Mouse (Mus musculus) A20 (cell line): ENCODE results near the gene Zfp536.

Experiments
- DNase-seq: peaks from one replicate; pipeline ENCODE4 v3.0.0-alpha.2; 2011; ENCODE audit warnings: low read depth, low spot score

The Zfp536 gene

DNA sequence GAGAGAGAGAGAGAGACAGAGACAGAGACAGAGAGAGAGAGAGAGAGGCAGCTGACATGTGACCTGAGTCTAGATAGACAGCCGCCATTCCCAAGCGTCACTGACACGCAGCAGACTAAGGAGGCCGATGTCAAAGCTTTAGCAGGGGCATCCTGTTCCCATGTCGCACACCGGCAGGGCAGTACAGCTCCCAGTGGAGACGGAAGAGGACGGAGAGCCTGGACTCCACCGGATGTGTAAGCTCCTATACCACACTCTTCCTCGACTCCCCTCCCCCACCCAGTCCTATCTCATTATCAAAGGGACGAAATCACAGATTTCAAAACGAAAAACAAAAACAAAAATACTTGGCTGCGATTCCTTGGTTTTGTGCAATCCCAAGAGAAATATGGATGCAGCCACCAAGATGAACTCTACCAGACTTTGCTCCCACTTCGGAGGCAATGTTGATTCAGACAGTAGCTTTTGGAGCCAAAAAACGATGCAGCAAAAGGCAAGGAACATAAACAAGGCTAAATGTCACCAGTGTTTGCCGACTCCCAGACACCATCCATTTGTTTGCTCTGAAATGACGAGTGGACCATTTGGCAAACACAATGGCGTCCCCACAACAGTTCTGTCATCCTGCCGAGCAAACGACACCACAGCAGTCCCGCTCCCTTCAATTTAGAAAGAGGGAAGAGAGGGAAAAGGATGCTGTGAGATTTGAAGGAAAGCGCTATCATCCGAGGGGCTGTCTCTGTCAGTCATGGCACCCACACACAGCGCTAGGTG is 299.9 kb downstream of the Zfp536 start:
- no peak for DNase-seq

- no peak for DNase-seq
Observed at GRCm38 (mm10) chr7:37471726-37472125, 301.7 kb downstream of the Zfp536 start.

DNA sequence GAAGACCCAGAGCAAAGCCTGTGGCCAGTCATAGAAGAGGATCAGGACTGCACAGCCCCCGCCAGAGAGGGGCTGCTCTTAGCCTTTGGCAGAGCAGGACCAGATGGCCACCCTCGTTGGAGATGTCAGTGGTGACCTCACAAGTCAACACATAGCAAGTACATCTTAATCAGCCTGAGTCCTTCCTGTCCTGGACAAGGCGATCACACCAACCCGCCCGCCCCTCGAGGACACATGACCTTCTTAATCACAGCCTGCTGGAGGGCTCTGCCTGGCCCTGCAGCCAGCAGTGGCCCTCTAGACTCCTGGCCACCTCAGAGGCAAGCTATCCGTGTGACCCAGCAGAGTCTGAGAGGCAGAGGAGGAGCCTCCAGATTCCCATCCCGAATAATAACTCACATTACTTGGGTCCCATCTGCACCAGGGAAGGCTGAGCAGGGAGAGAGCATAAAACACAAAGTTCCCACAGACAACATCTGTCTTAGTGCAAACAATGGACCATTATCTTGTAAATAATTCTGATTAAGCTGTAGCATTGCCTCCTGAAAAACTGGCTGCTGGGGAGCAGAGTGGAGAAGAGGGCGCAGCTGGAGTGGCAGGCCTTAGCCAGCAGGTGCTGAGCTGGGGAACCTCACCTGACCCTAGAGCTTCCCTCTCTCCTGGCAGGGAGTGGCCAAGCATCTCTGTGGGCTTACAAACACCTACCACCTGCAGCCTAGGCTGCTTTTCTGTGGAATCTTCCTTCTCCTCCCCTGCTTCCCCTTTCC is 306.8 kb downstream of the Zfp536 start:
- no peak for DNase-seq

- no peak for DNase-seq
Observed at GRCm38 (mm10) chr7:37464186-37464721, 309.2 kb downstream of the Zfp536 start.

DNA sequence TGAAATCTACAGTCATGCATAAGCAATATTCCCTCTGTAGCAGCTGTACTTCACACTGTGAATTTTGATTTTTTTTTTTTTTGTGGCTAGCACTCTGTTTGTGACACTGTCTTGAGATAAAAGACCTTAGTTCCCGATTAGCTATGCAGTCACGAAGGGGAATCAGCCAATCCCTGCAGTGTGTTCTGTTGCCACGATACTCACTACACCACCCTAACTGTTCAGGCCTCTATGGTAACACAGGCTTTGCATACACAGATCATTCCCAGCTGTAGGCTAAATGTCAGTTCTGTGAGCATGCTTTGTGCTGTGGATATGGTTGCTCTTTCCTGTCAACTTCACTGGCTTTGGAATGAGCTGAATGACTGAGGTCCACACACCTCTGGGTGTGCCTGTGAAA is 325.9 kb downstream of the Zfp536 start:
- no peak for DNase-seq

DNA sequence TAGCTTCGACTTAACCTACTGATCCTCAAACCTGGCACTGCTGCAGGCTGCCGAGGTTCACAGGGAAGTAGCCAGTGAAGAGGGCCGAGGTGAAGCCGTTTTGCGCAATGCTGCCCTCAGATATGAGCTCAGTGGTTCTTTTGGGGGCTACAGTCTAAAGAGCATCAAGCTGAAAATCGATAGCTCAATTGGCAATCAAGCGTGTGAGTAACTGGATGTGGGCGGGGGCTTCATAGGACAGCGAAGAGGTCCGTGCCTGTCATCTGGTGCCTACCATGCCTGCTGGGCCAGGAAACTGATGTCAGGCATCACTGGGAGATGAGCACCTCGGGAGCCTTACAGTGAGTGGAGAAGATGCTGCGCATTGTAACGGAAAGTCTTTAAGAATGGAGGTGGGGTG is 333.5 kb downstream of the Zfp536 start:
- no peak for DNase-seq

- DNase-seq = no peak
Observed at GRCm38 (mm10) chr7:37439117-37439844, 334.2 kb downstream of the Zfp536 start.

GRCm38 (mm10) chr7:37437887-37438286 is 335.6 kb downstream of the Zfp536 start:
- DNase-seq = no peak

DNA sequence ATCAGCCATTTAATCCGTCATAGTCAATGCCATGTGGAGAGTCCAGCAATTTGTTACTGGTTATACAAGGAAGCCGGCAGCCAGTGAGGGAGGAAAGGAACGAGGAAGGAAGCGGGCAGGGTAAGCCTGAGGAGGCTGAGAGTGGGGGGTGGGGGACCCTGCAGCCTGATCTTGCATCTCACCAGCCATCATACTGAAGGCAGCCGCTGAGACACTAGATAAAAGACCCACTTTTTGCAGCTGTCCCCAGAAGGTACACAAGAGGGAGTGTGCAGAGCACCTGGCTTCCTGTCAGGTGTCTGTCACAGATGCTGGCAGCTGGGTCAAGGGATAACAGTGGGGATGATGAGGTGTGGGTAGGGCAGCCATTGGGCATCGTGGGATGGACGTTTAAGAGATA is 340.3 kb downstream of the Zfp536 start:
- DNase-seq = no peak

DNA sequence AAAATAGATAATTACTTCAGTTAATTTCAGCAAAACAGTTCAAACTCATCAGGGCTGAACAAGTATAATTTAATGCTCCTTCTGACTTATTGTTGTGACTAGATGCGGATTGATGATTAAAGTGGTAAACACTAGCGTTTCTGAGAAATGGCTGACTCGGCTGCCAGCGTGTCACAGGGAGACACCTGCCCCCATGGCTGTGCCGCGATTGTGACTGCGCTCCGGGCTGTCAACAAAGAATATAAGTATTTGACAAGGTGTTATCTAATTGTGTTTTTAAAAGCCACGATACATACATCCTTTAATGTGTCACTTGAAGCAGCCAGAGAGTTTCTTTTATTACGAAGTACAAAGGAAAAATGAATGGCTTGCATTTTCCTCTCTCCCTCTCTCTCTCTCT is 342.0 kb downstream of the Zfp536 start:
- DNase-seq = no peak

GRCm38 (mm10) chr7:37426061-37426460 is 347.4 kb downstream of the Zfp536 start:
- no peak for DNase-seq

DNA sequence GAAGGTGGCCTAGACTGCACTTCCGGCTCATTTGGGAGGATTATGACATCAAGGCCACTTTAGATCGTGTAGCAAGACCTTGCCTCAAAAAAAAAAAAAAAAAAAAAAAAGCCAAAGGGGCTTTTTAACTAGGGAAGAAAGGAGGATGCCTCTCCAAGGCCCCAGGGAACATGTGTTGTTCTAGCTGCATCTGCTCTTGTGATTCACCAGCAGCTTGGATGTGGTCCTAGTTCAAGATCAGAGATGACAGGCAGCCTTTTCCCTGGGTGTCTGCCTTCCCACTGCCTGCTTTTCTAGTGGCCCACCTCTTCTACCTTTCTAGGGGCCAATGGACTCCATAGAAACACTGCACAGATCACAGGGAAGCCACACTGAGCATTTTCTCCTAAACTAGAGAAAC is 350.5 kb downstream of the Zfp536 start:
- no peak for DNase-seq
